Mouse (Mus musculus): ENCODE results near the gene Gm9918. TPM values are rescaled to one million over a fixed set of nuclear protein-coding genes. Genes with fewer than 3 reads are reported as not detected.

Gm9918 gene
- polyA plus RNA-seq, 1 experiment from 2014 or later: 0.14 TPM

- ATAC-seq: peak; percentile 65
- Histone ChIP-seq H3K4me2 (replicated peaks) (peak overlapping the region; percentile 96), H3K36me3 (no peaks in the 10 kb centered on the region), H3K4me3 (replicated peaks) (peak overlapping the region; percentile 53), H3K9ac (peak overlapping the region; percentile 71), H3K9me3 (no peaks in the 10 kb centered on the region), H3K27me3 (replicated peaks) (no peaks in the 10 kb centered on the region), H3K4me1 (replicated peaks) (peaks cover 55% of the 10 kb centered on the region), H3K27ac (peak overlapping the region; percentile 98)
- 0% methylated on average over 62 of the region's 65 CpGs for WGBS
Measured at GRCm38 (mm10) chr15:102247252-102248130, 22.9 kb upstream of the Gm9918 start.

GRCm38 (mm10) chr15:102248131-102248811, 22.1 kb upstream of the Gm9918 start:
- peaks cover 47% of the 10 kb centered on the region for H3K4me1 ChIP-seq (replicated peaks)
- H3K27ac ChIP-seq: peak overlapping the region; percentile 98
- no peaks in the 10 kb centered on the region for H3K36me3 ChIP-seq
- H3K27me3 ChIP-seq (replicated peaks): no peaks in the 10 kb centered on the region
- no peak for ATAC-seq
- no peaks in the 10 kb centered on the region for H3K9me3 ChIP-seq
- peak overlapping the region; percentile 53 for H3K4me3 ChIP-seq (replicated peaks)
- peak overlapping the region; percentile 71 for H3K9ac ChIP-seq
- H3K4me2 ChIP-seq (replicated peaks): peak overlapping the region; percentile 96
- 20% methylated on average over 8 of the region's 8 CpGs for WGBS

GRCm38 (mm10) chr15:102248812-102249191, 21.6 kb upstream of the Gm9918 start:
- 7% methylated on average over 3 of the region's 3 CpGs for WGBS
- H3K4me3 ChIP-seq (replicated peaks): no peak overlapping the region
- peak overlapping the region; percentile 98 for H3K27ac ChIP-seq
- no peaks in the 10 kb centered on the region for H3K27me3 ChIP-seq (replicated peaks)
- peaks cover 42% of the 10 kb centered on the region for H3K4me1 ChIP-seq (replicated peaks)
- H3K9ac ChIP-seq: no peak overlapping the region
- H3K36me3 ChIP-seq: no peaks in the 10 kb centered on the region
- no peaks in the 10 kb centered on the region for H3K9me3 ChIP-seq
- peak overlapping the region; percentile 96 for H3K4me2 ChIP-seq (replicated peaks)
- no peak for ATAC-seq

GRCm38 (mm10) chr15:102249251-102249691, 21.1 kb upstream of the Gm9918 start:
- ATAC-seq: no peak
- Histone ChIP-seq H3K27ac (peak overlapping the region; percentile 98), H3K9ac (peak overlapping the region; percentile 32; the same call in 1 of the 2 replicates), H3K27me3 (replicated peaks) (no peaks in the 10 kb centered on the region), H3K36me3 (no peaks in the 10 kb centered on the region), H3K4me2 (replicated peaks) (peak overlapping the region; percentile 96), H3K4me1 (replicated peaks) (peaks cover 37% of the 10 kb centered on the region), H3K9me3 (no peaks in the 10 kb centered on the region), H3K4me3 (replicated peaks) (peak overlapping the region; percentile 11; the same call in 1 of the 2 replicates)
- 11% methylated on average over 13 of the region's 13 CpGs for WGBS

GRCm38 (mm10) chr15:102249967-102250366, 20.4 kb upstream of the Gm9918 start:
- Histone ChIP-seq H3K9me3 (no peaks in the 10 kb centered on the region), H3K4me3 (replicated peaks) (no peak overlapping the region), H3K4me2 (replicated peaks) (0 out of 2 replicates have a peak overlapping the region, but pooled peaks have one; percentile 96), H3K27ac (no peak overlapping the region), H3K36me3 (no peaks in the 10 kb centered on the region), H3K9ac (no peak overlapping the region), H3K27me3 (replicated peaks) (no peaks in the 10 kb centered on the region), H3K4me1 (replicated peaks) (peaks cover 31% of the 10 kb centered on the region)
- no peak for ATAC-seq
- WGBS: 43% methylated on average over 9 of the region's 9 CpGs

- Histone ChIP-seq H3K27me3 (replicated peaks) (no peaks in the 10 kb centered on the region), H3K9ac (no peak overlapping the region), H3K27ac (no peak overlapping the region), H3K4me2 (replicated peaks) (no peak overlapping the region), H3K9me3 (no peaks in the 10 kb centered on the region), H3K4me3 (replicated peaks) (no peak overlapping the region), H3K36me3 (no peaks in the 10 kb centered on the region), H3K4me1 (replicated peaks) (peaks cover 28% of the 10 kb centered on the region)
- 70% methylated on average over 5 of the region's 5 CpGs for WGBS
- no peak for ATAC-seq
Measured at GRCm38 (mm10) chr15:102250521-102250920, 19.8 kb upstream of the Gm9918 start.

- WGBS: 57% methylated on average over 14 of the region's 14 CpGs
- no peak overlapping the region for H3K27ac ChIP-seq
- peaks cover 30% of the 10 kb centered on the region for H3K4me1 ChIP-seq (replicated peaks)
- H3K9me3 ChIP-seq: no peaks in the 10 kb centered on the region
- H3K27me3 ChIP-seq (replicated peaks): 0 out of 2 replicates have a peak, but pooled peaks cover 5% of the 10 kb centered on the region
- peak overlapping the region; percentile 9; the same call in 1 of the 2 replicates for H3K4me2 ChIP-seq (replicated peaks)
- H3K9ac ChIP-seq: no peak overlapping the region
- no peak for ATAC-seq
- no peaks in the 10 kb centered on the region for H3K36me3 ChIP-seq
- H3K4me3 ChIP-seq (replicated peaks): no peak overlapping the region
Measured at GRCm38 (mm10) chr15:102255547-102256255, 14.7 kb upstream of the Gm9918 start.

- H3K9me3 ChIP-seq: no peaks in the 10 kb centered on the region
- H3K27ac ChIP-seq: peak overlapping the region; percentile 40; the same call in 1 of the 2 replicates
- no peak for ATAC-seq
- 0 out of 2 replicates have a peak, but pooled peaks cover 5% of the 10 kb centered on the region for H3K27me3 ChIP-seq (replicated peaks)
- H3K4me2 ChIP-seq (replicated peaks): peak overlapping the region; percentile 94
- H3K4me1 ChIP-seq (replicated peaks): peaks cover 30% of the 10 kb centered on the region
- WGBS: 13% methylated on average over 22 of the region's 22 CpGs
- peak overlapping the region; percentile 56 for H3K4me3 ChIP-seq (replicated peaks)
- H3K9ac ChIP-seq: peak overlapping the region; percentile 64
- no peaks in the 10 kb centered on the region for H3K36me3 ChIP-seq
Measured at GRCm38 (mm10) chr15:102256431-102257201, 13.7 kb upstream of the Gm9918 start.

- Histone ChIP-seq H3K27me3 (replicated peaks) (0 out of 2 replicates have a peak, but pooled peaks cover 5% of the 10 kb centered on the region), H3K4me3 (replicated peaks) (peak within 1 kb of the TSS; percentile 56), H3K4me1 (replicated peaks) (peaks cover 30% of the 10 kb centered on the region), H3K36me3 (no peaks in the 10 kb centered on the region), H3K9me3 (no peaks in the 10 kb centered on the region), H3K4me2 (replicated peaks) (peak within 1 kb of the TSS; percentile 94), H3K27ac (peak within 1 kb of the TSS; percentile 40; the same call in 1 of the 2 replicates), H3K9ac (peak within 1 kb of the TSS; percentile 64)
- WGBS: 2% methylated on average over 37 of the region's 46 CpGs
- peak; percentile 65 for ATAC-seq
Measured at GRCm38 (mm10) chr15:102257202-102258075, 12.9 kb upstream of the Gm9918 start, which contains the start of gene Rarg. Gene Rarg, minus strand, starts transcription at chr15:102257517.

- 15% methylated on average over 12 of the region's 12 CpGs for WGBS
Measured at GRCm38 (mm10) chr15:102258076-102258470, 12.3 kb upstream of the Gm9918 start.

More at GRCm38 (mm10) chr15:102258076-102258470, 12.3 kb upstream of the Gm9918 start:
- 0 out of 2 replicates have a peak, but pooled peaks cover 5% of the 10 kb centered on the region for H3K27me3 ChIP-seq (replicated peaks)
- peak overlapping the region; percentile 94 for H3K4me2 ChIP-seq (replicated peaks)
- H3K27ac ChIP-seq: no peak overlapping the region
- H3K4me1 ChIP-seq (replicated peaks): peaks cover 30% of the 10 kb centered on the region
- ATAC-seq: peak; percentile 32; the same call in 1 of the 2 replicates
- H3K36me3 ChIP-seq: no peaks in the 10 kb centered on the region
- no peaks in the 10 kb centered on the region for H3K9me3 ChIP-seq
- H3K4me3 ChIP-seq (replicated peaks): peak overlapping the region; percentile 56; the same call in 1 of the 2 replicates
- H3K9ac ChIP-seq: 0 out of 2 replicates have a peak overlapping the region, but pooled peaks have one; percentile 1
